Mouse (Mus musculus): ENCODE measurements around the gene Dmkn.
"Not testable (repeated sequence)": the region's sequence is repeated elsewhere in the genome, so short reads cannot be mapped to it uniquely, and the experiment has no call there.

Gene Dmkn

GRCm38 (mm10) chr7:30804026-30804715, 40.6 kb downstream of the Dmkn start:
- in situ Hi-C loops (cut with MboI; ENCODE audit: low pct_unique_long_range_greater_than_20kb in 1 of 2, low sequenced_read_pairs in 2 of 2, unreplicated experiment in 1 of 2): no loop called here

GRCm38 (mm10) chr7:30805924-30806323, 42.4 kb downstream of the Dmkn start:
- in situ Hi-C loops (cut with MboI; ENCODE audit: low pct_unique_long_range_greater_than_20kb in 1 of 2, low sequenced_read_pairs in 2 of 2, unreplicated experiment in 1 of 2): no loop called here

GRCm38 (mm10) chr7:30810319-30810718, 46.8 kb downstream of the Dmkn start:
- in situ Hi-C loops (cut with MboI; ENCODE audit: low pct_unique_long_range_greater_than_20kb in 1 of 2, low sequenced_read_pairs in 2 of 2, unreplicated experiment in 1 of 2): loop anchor here in 1 of 2 experiments (10.0 kb wide), 1 partner anchor 164 kb away; the partner anchor contains the start of genes Fam187b and Lsr

GRCm38 (mm10) chr7:30811757-30812290, 48.3 kb downstream of the Dmkn start:
- in situ Hi-C loops (cut with MboI; ENCODE audit: low pct_unique_long_range_greater_than_20kb in 1 of 2, low sequenced_read_pairs in 2 of 2, unreplicated experiment in 1 of 2): loop anchor here in 1 of 2 experiments (10.0 kb wide), 1 partner anchor 163 kb away; the partner anchor contains the start of genes Fam187b and Lsr

- in situ Hi-C loops (cut with MboI; ENCODE audit: low pct_unique_long_range_greater_than_20kb in 1 of 2, low sequenced_read_pairs in 2 of 2, unreplicated experiment in 1 of 2): loop anchor here in 1 of 2 experiments (10.0 kb wide), 1 partner anchor 162 kb away; the partner anchor contains the start of genes Fam187b and Lsr
Measured at GRCm38 (mm10) chr7:30812291-30812807, 48.8 kb downstream of the Dmkn start.

GRCm38 (mm10) chr7:30820131-30820530, 56.6 kb downstream of the Dmkn start:
- in situ Hi-C loops (cut with MboI; ENCODE audit: low pct_unique_long_range_greater_than_20kb in 1 of 2, low sequenced_read_pairs in 2 of 2, unreplicated experiment in 1 of 2): no loop called here

GRCm38 (mm10) chr7:30820854-30821445, 57.4 kb downstream of the Dmkn start:
- in situ Hi-C loops (cut with MboI; ENCODE audit: low pct_unique_long_range_greater_than_20kb in 1 of 2, low sequenced_read_pairs in 2 of 2, unreplicated experiment in 1 of 2): no loop called here

GRCm38 (mm10) chr7:30821532-30821931, 58.0 kb downstream of the Dmkn start:
- in situ Hi-C loops (cut with MboI; ENCODE audit: low pct_unique_long_range_greater_than_20kb in 1 of 2, low sequenced_read_pairs in 2 of 2, unreplicated experiment in 1 of 2): no loop called here

GRCm38 (mm10) chr7:30823675-30824074, 60.1 kb downstream of the Dmkn start, which contains the start of gene Ffar2:
TSS of gene Ffar2 (minus strand) at chr7:30823775.
- in situ Hi-C loops (cut with MboI; ENCODE audit: low pct_unique_long_range_greater_than_20kb in 1 of 2, low sequenced_read_pairs in 2 of 2, unreplicated experiment in 1 of 2): no loop called here

- in situ Hi-C loops (cut with MboI; ENCODE audit: low pct_unique_long_range_greater_than_20kb in 1 of 2, low sequenced_read_pairs in 2 of 2, unreplicated experiment in 1 of 2): no loop called here
Measured at GRCm38 (mm10) chr7:30824306-30824705, 60.8 kb downstream of the Dmkn start.

- in situ Hi-C loops (cut with MboI; ENCODE audit: low pct_unique_long_range_greater_than_20kb in 1 of 2, low sequenced_read_pairs in 2 of 2, unreplicated experiment in 1 of 2): no loop called here
Measured at GRCm38 (mm10) chr7:30826660-30827059, 63.1 kb downstream of the Dmkn start.

- in situ Hi-C loops (cut with MboI; ENCODE audit: low pct_unique_long_range_greater_than_20kb in 1 of 2, low sequenced_read_pairs in 2 of 2, unreplicated experiment in 1 of 2): not testable (repeated sequence)
Measured at GRCm38 (mm10) chr7:30828871-30829270, 65.3 kb downstream of the Dmkn start.

GRCm38 (mm10) chr7:30829428-30829827, 65.9 kb downstream of the Dmkn start:
- in situ Hi-C loops (cut with MboI; ENCODE audit: low pct_unique_long_range_greater_than_20kb in 1 of 2, low sequenced_read_pairs in 2 of 2, unreplicated experiment in 1 of 2): no loop called here
